Mouse (Mus musculus) kidney, adult 18-20 months (tissue): ENCODE measurements around the gene Cdr2l.
"Not testable (repeated sequence)": the region's sequence is repeated elsewhere in the genome, so short reads cannot be mapped to it uniquely, and the experiment has no call there.

ENCODE experiments used
- DNase-seq: peaks from one replicate; pipeline ENCODE4 v3.0.0; 2021

Gene Cdr2l

DNA sequence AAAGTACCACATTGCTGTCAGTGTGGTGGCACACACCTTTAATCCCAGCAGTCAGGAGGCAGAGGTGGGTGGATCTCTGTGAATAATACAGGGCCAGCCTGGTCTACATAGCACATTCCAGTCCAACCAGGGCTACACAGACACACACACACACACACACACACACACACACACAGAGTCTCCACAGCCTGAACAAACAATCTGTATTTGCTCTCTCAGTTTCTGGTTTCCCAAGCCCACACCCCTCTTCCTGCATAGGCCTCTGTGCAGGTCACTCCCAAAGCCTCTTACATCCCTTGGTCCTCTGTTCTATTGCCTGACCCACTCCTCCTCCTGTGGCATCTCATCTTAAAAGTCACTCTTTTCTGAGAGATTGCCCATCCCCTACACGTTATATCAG, 9.7 kb upstream of the Cdr2l start:
- DNase-seq = no peak

DNA sequence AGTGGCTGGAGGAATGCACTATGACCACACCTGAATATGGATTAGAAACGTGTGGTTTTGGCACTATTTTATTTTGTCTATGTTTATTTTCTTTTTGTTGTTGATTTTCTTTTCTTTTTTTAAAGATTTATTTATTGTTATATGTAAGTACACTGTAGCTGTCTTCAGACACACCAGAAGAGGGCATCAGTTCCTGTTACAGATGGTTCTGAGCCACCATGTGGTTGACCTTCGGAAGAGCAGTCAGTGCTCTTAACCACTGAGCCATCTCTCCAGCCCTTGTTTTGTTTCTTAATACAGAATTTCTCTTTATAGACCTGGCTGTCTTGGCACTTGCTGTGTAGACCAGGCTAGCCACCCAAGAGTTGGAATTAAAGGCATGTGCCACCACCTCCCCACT, 9.0 kb upstream of the Cdr2l start:
- DNase-seq = no peak

DNA sequence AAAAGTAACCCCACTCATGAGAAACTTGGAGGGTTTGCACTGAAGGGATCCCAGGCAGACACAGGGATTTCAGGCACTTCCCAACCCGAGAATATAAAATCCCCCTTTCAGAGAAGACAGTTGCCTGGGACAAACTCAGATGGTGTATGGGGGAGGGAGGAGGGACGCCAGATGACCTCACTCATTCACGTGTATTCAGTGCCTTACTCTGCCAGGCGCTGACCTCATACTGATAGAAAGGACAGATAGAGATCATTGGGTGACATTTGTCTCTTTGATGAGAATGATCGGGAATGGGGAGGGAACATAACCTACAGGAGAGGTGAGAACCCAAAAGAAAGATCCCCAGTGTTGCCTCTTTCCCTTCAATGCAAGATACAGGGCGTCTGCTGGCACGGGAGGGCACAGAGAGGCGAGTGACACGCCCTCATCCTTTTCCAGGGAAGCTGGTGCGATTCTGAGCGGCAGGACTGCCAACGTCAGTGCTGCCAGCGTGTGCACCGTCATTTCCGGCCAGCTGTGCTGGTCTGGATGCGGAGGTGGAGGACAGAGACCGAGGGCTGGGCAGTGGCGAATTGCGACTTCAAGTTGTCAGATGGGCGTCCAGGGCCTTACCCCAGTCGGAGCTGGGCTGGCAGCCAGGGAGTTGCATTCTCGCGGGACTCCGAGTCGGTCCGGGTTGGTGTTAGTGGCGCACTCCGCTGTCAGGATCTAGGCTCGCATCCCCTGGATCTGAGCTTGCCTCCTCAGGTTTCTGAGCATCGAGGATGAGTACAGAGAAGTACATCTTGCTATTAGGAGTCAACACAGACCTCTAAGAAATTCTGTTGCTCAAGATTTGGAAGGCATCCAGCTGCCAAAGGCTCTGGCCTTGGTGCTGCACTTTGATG, 7.7 kb upstream of the Cdr2l start:
- peak; percentile 68 for DNase-seq

DNA sequence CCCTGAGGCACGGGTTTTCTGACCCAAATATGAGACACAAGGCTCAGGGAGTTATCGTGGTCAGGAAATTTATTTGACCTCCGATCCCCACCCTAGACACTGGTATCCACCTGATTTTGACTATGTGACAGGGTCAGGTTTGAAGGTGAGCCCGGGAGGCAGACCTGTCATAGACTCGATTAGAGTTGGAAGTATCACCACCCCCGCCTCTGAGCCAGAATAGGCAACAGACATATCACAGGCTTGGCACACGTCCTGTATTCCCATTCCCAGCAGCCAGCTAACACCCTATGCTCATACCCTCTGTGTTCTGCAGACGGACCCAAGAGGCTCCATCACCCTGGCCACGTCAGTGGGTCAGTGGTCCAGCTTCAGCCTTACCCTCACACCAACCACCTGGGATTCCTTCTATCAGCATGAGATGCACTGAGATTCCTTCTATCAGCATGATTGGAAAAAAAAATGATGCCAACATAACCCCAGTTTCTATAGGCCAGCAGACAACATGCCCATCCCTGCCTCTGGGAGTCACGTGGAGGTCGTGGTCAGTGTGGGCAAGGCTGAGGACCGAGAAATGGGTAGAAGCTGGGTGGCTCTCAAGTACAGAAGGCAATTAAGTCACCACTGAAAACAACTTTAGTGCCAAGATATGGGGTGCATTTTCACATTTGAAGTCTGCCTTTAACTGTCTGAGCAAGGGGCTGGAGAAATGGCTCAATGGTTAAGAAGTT, 6.9 kb upstream of the Cdr2l start:
- no peak for DNase-seq

DNA sequence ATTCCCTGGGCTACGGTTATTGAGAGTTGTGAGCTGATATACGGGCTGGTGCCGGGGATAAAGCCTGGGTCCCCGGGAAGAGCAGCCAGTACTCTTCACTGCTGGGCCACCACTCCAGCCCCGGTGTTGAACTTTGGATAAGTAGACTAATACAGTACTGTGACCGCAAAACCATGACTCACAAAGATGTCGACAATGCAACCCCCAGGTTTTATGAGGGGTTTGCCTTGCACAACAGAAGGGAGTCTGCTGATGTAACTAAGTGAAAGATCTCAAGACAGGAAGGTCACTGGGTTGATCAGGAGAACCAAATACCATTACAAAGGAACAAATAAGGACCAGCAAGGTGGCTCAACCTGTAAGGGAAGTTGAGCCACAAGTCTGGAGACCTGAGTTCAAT, 5.0 kb upstream of the Cdr2l start:
- DNase-seq = no peak

DNA sequence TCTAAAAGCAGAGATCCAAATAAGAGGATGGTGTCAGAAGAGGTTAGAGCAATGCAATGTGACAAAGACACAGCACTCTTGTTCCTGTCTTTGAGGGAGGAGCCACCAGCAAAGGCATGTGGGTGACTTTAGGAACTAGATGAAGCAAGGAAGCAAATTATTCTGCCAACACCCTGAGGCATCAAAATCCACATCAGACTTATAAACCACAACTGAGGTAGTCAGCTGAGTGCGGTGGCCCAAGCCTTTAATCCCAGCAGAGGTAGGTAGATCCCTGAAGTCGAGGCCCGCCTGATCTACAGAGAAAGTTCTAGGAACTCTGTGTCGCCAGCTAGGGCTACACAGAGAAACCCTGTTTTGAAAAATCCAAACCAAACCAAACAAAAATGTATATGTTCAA, 4.5 kb upstream of the Cdr2l start:
- DNase-seq = no peak

DNA sequence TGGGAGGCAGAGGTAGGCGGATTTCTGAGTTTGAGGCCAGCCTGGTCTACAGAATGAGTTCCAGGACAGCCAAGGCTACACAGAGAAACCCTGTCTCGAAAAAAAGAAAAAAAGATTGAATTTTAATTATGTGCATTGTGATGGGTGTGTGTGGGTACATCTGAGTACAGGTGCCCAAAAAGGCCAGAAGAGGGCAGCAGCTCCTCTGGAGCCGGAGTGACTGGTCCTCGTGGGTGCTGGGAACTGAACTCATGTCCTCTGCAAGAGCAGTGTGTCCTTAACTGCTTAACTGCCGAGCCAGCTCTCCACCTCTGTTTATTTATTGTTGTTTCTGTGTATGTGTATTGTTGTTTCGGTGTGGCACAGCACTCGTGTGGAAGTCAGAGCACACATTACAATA, 3.9 kb upstream of the Cdr2l start:
- DNase-seq = no peak

DNA sequence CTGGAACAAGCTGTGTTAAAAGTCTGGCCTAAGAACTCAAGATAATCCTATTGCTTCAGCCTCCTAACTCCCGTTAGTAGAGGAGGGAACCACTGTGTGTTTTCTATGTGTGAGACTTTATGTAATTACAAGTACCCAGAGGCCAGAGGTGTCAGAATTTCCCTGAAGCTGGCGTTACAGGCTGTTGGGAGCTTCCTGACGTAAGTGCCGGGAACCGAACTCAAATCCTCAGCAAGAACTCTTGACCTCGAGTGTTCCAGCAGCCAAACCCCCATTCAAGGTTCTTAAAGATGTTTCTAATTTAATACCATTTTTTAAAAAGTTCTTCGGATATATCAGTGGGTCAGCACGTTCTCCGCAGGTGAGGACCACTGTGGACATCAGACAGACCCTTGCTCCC, 440 bp upstream of the Cdr2l start:
- no peak for DNase-seq

DNA sequence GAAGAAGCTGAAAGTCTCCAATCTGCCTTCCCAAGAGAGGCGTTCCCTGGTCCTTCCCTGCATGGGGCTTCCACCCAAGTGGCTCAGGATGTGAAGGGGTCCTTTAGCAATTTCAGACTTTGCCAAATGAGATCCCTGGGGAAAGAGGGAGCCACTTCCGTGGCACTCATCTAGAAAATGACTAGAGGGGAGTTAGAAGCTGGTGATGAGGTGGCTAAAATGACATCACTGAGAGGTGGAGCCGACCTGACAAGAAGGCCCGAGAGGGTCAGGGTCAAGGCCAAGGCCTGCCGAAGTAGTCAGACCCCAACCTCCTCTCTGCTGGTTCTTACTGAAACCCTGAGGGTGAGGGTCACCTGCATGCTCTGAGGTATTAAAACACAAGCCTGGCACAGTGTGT, 1.2 kb downstream of the Cdr2l start:
- DNase-seq = no peak

DNA sequence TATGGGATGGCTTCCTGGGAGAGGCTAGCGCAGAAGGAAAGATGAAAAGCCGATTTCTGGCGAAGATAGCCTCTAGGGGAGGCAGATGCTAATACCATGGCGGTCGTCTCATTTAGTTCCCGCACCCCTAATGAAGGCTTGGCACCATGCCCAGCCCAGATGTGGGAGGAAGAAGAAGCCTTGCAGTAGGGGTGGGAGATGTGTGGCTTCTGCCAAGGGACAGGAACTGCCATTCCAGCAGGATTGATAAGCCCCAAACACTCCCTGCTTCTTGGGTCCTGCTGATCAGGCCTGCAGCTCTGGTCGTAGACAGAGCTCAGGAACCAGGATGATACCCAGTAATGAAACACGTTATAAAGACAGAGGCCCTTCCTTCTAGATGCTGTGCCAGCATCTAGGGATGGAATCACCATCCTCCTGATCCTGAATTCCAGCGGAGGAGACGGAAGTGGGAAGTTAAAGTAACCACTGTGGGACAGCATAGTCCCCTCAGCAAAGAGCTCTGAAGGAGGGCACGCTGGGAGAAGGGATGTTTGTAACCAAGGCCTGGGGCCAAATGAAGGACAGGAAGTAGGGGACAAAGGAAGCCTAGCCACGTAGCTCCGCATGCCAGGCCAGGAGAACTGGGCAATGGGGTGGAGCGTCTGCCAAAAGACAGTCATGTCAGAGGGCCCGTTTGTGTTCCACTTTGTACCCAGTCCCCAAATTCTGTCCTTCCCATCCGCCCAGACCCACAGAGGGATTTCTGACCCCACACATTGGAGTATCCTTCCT, 2.2 kb downstream of the Cdr2l start:
- DNase-seq = no peak

DNA sequence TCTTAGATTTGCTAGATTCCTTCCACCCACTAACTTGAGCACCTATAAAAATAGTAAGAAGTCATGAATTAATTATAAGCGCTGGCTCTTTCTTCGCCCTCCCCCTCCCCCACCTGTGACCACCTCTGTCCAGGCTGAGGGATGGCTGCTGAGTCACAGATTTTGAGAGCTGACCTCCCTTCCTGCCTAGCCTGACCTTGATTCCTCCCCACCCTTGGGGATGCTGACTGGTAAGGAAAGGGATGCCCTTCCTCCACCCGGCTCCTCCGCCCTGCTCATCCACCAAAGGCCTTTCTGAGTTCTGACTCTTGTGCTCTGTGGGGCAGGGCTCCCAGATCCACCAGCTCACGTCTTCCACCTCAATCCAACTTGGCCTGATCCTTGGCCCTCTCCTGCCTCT, 2.9 kb downstream of the Cdr2l start:
- no peak for DNase-seq

DNA sequence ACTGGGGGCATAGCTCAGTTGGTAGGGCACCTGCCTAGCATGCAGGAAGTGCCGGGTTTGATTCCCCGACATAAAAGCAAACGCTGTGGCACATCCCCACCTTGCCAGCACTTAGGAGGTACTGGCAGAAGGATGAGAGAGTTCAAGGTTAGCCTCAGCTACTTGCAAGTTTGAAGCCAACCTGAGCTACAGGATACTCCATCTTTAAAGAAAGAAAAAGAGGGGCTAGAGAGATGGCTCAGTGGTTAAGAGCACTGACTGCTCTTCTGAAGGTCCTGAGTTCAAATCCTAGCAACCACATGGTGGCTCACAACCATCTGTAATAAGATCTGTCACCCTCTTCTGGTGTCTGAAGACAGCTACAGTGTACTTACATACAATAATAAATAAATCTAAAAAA, 5.1 kb downstream of the Cdr2l start:
- DNase-seq = not testable (repeated sequence)

DNA sequence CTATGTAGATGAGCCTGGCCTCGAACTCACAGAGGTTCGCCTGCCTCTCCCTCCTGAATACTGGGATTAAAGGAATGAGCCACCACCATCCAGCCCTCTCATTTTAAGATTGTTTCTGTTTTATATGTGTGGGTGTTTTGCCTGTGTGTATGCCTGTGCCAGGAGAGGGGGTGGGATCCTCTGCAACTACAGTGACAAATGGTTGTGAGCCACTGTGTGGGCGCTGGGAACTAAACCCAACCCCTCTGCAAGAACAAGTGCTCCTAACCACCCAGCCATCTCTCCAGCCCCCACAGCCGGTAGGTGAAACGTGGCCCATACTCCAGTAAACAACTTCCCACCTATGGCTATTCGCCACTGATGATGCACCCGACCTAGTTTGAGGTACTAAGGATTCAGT, 9.6 kb downstream of the Cdr2l start:
- no peak for DNase-seq

DNA sequence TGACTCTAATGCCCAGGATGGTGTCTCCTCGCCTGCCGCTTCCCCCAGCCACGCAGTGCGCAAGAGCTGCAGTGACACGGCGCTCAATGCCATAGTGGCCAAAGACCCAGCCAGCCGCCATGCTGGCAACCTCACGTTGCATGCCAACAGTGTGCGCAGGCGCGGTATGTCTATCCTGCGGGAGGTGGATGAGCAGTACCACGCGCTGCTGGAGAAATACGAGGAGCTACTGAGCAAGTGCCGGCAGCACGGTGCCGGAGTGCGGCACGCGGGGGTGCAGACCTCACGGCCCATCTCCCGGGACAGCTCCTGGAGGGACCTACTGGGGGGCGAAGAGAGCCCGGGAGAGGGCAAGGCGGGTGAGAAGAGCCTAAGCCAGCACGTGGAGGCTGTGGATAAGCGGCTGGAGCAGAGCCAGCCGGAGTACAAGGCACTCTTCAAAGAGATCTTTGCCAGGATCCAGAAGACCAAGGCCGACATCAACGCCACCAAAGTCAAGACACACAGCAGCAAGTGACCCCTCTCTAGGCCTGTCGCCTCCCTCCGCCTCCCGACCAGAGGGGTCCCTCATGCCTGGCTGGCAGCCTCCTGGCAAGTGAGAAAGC, 12.1 kb downstream of the Cdr2l start:
- no peak for DNase-seq

DNA sequence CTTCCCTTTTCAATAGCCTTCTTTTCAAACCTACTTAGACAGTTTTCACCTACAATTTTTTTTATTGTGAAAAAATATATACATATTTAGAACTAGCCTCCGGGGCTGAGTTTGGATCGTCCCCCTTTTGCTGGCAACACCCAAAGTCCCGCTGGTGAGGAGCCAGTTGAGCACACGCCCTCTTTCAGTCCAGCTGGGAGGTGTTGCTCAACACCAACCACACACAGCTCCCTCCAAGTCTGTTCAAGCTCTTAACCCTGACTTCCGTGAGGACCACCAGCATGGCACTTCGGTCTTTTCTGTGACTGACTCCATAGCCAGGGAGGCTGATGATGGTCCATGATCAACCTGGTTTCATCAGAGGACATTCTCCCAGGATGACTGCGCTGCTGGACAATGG, 16.4 kb downstream of the Cdr2l start:
- no peak for DNase-seq

DNA sequence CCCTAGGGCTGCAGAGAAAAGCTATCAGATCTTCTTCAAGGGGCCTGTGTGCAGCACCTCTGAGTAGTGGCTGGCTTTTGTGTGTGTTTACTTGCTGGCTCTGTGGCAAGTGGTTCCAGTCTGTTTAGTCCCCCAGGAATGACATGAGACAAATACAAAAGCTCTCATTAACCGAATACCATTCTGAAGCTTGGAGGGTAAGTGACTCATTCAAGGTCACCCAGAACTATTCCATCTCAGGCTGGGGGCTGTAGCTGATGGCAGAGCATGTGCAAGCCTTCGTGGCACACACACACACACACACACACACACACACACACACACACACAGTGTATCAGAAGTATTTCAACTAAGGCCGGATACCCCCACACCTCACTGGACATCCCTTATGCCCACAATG, 18.4 kb downstream of the Cdr2l start:
- DNase-seq = no peak

DNA sequence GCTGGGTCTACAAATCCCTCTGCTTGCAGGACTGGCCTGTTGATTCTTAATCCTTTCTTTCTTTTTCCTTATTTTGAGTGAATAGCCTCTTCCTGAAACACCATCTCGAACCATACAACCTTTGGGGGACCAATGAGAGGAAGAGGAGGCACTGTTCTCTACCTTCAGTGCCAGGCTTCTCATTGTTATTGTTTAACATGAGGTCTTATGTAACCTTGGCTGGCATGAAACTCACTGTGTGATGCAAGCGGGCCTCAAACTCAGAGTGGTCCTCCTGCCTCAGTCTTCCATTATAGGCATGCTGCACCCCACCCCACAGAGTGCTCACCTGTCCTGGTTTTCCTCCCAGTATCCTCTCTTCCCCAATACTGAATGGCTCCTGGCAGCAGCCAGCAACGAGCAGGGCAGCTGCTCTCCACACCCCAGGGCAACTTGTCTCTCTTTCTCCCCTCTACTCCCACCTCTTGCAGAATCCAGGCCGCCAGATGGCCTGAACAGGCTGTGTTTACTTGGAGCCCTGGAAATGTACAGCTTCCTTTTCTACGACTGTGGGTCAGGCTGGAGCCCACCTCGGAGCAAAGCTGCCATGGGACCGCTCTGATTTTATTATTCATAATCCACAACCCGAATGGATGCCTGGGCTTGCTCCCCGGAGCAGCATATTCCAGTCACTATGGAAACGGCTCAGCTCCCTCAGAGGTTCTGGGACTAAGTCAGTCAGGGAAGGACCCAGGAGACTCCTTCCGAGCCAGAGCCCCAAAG, 19.1 kb downstream of the Cdr2l start:
- DNase-seq = no peak

DNA sequence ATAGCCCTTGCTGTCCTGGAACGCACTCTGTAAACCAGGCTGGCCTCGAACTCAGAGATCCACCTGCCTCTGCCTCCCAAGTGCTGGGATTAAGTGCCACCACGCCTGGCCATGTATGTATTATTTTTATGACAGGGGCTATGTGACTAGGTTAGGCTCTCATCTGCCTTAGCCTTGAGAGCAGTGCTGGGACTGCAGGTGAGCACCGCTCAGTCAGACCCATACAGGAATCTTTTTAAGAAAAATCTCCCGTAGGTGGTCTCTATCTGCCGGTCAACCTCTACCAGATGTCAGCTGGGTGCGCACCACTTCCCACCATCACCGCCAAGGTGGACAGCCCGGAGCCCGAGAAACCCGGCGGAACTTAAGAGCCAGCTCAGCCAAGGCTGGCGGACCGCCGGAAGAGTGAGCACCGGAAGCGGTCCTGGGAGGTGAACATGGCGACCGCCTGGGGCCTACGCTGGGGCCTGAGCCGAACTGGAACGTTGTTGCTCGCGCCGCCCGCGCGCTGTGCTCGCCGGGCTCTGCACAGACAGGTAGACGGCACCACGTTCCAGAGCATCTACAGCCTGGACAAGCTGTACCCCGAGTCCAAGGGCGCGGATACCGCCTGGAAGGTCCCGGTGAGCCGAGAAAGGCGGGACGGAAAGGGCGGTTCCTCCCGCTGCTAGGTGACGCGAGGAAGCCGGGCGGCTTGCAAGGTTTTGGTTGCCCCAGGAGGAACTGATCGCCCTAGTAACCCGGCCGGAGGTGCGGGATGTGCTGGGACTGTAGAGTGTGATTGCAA, 21.8 kb downstream of the Cdr2l start, which contains the start of gene Mrpl58:
Mrpl58 (plus strand) TSS at position 415 of the 787 bp plus-strand sequence.
- DNase-seq = peak; percentile 94

DNA sequence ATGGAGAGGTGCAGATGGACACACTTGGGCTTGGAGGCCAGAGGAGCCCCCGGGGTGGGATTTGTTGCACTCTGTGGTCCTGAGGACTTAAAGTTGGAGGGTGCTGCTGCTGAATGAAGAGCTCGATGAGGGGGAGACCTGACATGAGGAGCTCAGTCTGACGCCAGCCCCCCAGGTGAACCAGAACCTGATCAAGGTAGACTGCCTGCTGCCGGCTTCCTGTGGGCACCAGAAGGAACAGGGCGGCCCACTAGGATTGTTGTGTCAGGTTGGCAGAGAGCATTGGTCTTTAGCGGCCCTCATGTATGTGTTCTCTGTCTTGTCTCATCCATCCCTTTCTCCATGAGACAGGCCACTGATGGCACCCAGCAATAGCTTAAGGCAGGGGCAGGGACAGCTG, 24.0 kb downstream of the Cdr2l start:
- no peak for DNase-seq

DNA sequence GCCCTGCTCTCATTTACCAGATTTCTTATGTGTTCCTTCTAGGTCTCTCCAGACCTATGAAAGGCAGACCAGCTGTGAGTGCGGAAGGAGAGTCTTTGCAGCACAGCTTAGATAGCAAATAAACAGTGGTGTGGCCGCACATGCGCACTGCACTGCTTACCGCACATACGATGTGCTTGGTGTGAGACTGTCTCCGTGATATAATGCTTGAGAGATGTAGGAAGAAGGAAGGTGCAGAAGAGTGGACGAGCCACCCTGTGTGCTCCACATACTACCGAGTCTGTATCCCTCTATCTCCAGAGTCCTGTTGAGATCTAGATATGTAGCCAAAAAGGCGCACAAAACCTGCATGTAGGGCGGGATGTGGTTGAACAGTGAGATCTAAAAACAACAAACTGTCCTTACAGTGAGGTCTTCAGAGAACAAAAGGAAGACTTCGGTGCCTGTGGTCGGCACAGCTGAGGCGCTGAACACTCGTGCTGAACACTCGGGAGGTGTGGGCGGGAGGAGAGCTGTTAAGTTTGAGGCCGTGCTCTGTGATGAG, 25.2 kb downstream of the Cdr2l start:
- no peak for DNase-seq

DNA sequence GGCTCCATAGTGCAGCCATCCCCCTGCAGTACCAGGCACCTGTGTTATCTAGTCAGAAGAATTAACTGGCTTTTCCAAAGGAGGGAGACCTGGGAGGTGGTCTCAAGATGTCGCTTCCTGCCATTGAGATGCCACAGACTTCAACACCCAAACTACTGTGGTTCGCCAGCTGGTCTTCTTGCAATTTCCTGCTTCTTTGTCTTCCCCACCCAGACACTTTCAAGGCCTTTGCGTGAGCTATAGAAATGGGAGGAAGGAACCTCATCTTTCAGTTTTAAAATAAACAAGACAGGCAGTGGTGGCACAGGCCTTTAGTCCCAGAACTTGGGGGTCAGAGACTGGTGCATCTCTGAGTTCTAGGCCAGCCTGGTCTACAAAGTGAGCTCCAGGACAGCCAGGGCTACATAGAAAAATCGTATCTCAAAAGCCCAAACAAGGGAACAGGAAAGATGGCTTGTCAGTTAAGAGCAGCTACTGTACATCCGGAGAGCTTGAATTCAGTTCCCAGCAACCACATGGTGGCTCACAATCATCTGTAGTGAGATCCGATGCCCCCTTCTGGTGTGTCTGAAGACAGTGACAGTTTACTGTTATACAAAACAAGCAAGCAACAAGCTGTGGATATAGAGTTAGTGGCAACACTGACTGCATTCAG, 26.7 kb downstream of the Cdr2l start:
- no peak for DNase-seq
